Mouse (Mus musculus) ES-E14 (cell line): ENCODE data around the gene Olfr1508.

Experiments used
- CHD2 ChIP-seq: IDR thresholded peaks from 2 replicates; pipeline ENCODE4 v1.6.1; 2014; ENCODE audit warnings: mild to moderate bottlenecking, low read depth, low read length, inconsistent platforms
- HCFC1 ChIP-seq: IDR thresholded peaks from 2 replicates; pipeline ENCODE4 v1.6.1; 2012; ENCODE audit warnings: low read length, inconsistent platforms, borderline replicate concordance; ENCODE audit not compliant: insufficient read depth
- MAFK ChIP-seq: IDR thresholded peaks from 2 replicates; pipeline ENCODE4 v1.6.1; 2014; ENCODE audit warnings: mild to moderate bottlenecking, low read depth, low read length, inconsistent platforms; ENCODE audit not compliant: insufficient read depth
- ZC3H11A ChIP-seq: IDR thresholded peaks from 2 replicates; pipeline ENCODE4 v1.6.1; 2012; ENCODE audit warnings: low read depth, mild to moderate bottlenecking, inconsistent platforms, low read length, borderline replicate concordance
- ZNF384 ChIP-seq: IDR thresholded peaks from 2 replicates; pipeline ENCODE4 v1.6.1; 2012; ENCODE audit warnings: low read depth, low read length, inconsistent platforms

DNA sequence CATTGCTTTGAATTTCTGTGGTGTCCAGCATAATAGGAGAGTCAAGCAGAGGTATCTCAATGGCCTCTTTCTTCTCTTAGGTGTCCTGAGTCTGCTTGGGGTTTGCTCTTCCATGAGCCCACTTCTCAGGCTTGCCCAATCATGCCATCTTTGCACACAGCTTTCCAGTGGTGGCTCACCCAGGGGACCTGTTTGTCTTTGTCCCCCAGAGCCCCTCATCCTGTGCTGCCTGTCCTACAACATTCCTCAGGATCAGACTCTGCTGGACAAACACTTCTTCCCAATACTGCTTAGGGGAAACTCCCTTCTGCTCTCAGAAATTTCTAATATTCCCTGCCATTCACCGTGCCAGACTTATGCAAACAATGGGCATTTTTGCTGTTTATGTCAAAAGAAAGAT, 1.6 kb downstream of the Olfr1508 start:
- TF ChIP-seq ZC3H11A (no peak), MAFK (no peak), ZNF384 (no peak), CHD2 (no peak), HCFC1 (no peak)
